Mouse (Mus musculus) stomach, postnatal 0 days (tissue): Measurements from ENCODE around the gene Klhdc7b.

ENCODE experiments used
- CTCF ChIP-seq: IDR thresholded peaks from 2 replicates; pipeline ENCODE4 v1.5.1; 2016; ENCODE audit warnings: antibody characterized with exemption, low read depth, mild to moderate bottlenecking, moderate library complexity
- EP300 ChIP-seq: optimal IDR thresholded peaks from 2 replicates; pipeline ENCODE3; 2016; ENCODE audit warnings: antibody characterized with exemption

GRCm38 (mm10) chr15:89434136-89434535 is 49.4 kb downstream of the Klhdc7b start:
- TF ChIP-seq CTCF (no peak), EP300 (no peak)
